In genomic region chr4:140876681-140877080, GRCm38 (mm10) we compare ENCODE assay signal across 26 mouse cellular contexts. TPM values are rescaled to one million over a fixed set of nuclear protein-coding genes. Genes with fewer than 3 reads are reported as not detected.
DNase-seq lines count a peak whose midpoint lies in the region; ATAC-seq and TF ChIP-seq lines count a peak whose summit lies in the region.
"Had no signal": no experiment of that assay in that cellular context is flagged by ENCODE, and none has a peak within 500 bp of the region (broad histone marks: within the 10 kb centered on the region; RNA-seq: fewer than 3 reads in every experiment).

No protein-coding gene starts in this region.

- no peak overlapping the region for H3K4me3 ChIP-seq in forebrain, embryonic 11.5 days (ENCODE audit: low read depth, low read length)
- no peak overlapping the region for H3K4me3 ChIP-seq in forebrain, embryonic 16.5 days (replicated peaks; ENCODE audit: low read length)
- no peak overlapping the region for H3K4me3 ChIP-seq in liver, embryonic 11.5 days (ENCODE audit: low read depth, low read length)
- H3K4me3 ChIP-seq in stomach, postnatal 0 days (ENCODE audit: low read depth, low read length) = no peak overlapping the region
- H3K4me3 ChIP-seq: hindbrain, embryonic 12.5 days; kidney, embryonic 15.5 days; limb, embryonic 13.5 days; lung, embryonic 15.5 days; midbrain, embryonic 10.5 days; neural tube, embryonic 13.5 days had no signal

- peak; percentile 41 for DNase-seq in forebrain, embryonic 11.5 days (ENCODE audit: low spot score)
- DNase-seq in liver = peak; percentile 2
- no peak for DNase-seq in liver, embryonic 11.5 days (ENCODE audit: low spot score)
- DNase-seq in urinary bladder, adult 2 months (ENCODE audit: low spot score) = peak; percentile 13
- no peak for DNase-seq in urinary bladder, postnatal 14 days (ENCODE audit: low spot score)
- peak; percentile 7 for DNase-seq in stomach, postnatal 0 days (ENCODE audit: low spot score)
- no peak for DNase-seq in cerebellum, adult 11-12 months
- DNase-seq: adrenal gland, adult 8-10 months; cerebellum, adult 18-20 months; cerebellum, postnatal 14 days; kidney, postnatal 4 days; thymus, adult 18-20 months; thymus, postnatal 25 days had no signal

- no peaks in the 10 kb centered on the region for H3K36me3 ChIP-seq in forebrain, embryonic 11.5 days (ENCODE audit: control insufficient read depth, insufficient read depth, low read length)
- H3K36me3 ChIP-seq in forebrain, embryonic 16.5 days (ENCODE audit: control insufficient read depth, insufficient read depth) = no peaks in the 10 kb centered on the region
- no peaks in the 10 kb centered on the region for H3K36me3 ChIP-seq in liver, embryonic 11.5 days (ENCODE audit: control insufficient read depth, insufficient read depth, low read length)
- H3K36me3 ChIP-seq in stomach, postnatal 0 days (ENCODE audit: control insufficient read depth, insufficient read depth, low read length) = no peaks in the 10 kb centered on the region
- H3K36me3 ChIP-seq: hindbrain, embryonic 12.5 days; kidney, embryonic 15.5 days; limb, embryonic 13.5 days; lung, embryonic 15.5 days; midbrain, embryonic 10.5 days; neural tube, embryonic 13.5 days had no signal

- no peaks in the 10 kb centered on the region for H3K4me1 ChIP-seq in forebrain, embryonic 11.5 days (replicated peaks; ENCODE audit: control insufficient read depth, insufficient read depth, low read length)
- no peaks in the 10 kb centered on the region for H3K4me1 ChIP-seq in forebrain, embryonic 16.5 days (replicated peaks; ENCODE audit: control insufficient read depth, insufficient read depth, low read length)
- no peaks in the 10 kb centered on the region for H3K4me1 ChIP-seq in liver, embryonic 11.5 days (replicated peaks; ENCODE audit: control insufficient read depth, insufficient read depth, low read length)
- no peaks in the 10 kb centered on the region for H3K4me1 ChIP-seq in stomach, postnatal 0 days (replicated peaks; ENCODE audit: control insufficient read depth, insufficient read depth)
- H3K4me1 ChIP-seq: kidney, embryonic 15.5 days; lung, embryonic 15.5 days had no signal

- WGBS in forebrain, embryonic 11.5 days = 72% methylated on average over 6 of the region's 6 CpGs
- WGBS in forebrain, embryonic 16.5 days = 77% methylated on average over 6 of the region's 6 CpGs
- WGBS in liver, embryonic 11.5 days = 45% methylated on average over 6 of the region's 6 CpGs
- WGBS in stomach, postnatal 0 days = 38% methylated on average over 6 of the region's 6 CpGs

- no peaks in the 10 kb centered on the region for H3K9me3 ChIP-seq in forebrain, embryonic 11.5 days (ENCODE audit: control insufficient read depth, low read length)
- peaks cover 3% of the 10 kb centered on the region; the same call in 1 of the 2 replicates for H3K9me3 ChIP-seq in forebrain, embryonic 16.5 days (ENCODE audit: control insufficient read depth, low read length)
- H3K9me3 ChIP-seq in liver, embryonic 11.5 days (ENCODE audit: control insufficient read depth, low read length) = no peaks in the 10 kb centered on the region
- no peaks in the 10 kb centered on the region for H3K9me3 ChIP-seq in stomach, postnatal 0 days (ENCODE audit: control insufficient read depth, low read length)
- H3K9me3 ChIP-seq: kidney, embryonic 15.5 days; lung, embryonic 15.5 days had no signal

- no peak overlapping the region for H3K4me2 ChIP-seq in forebrain, embryonic 11.5 days (ENCODE audit: low read depth, low read length, severe bottlenecking)
- no peak overlapping the region for H3K4me2 ChIP-seq in forebrain, embryonic 16.5 days (ENCODE audit: low read length)
- H3K4me2 ChIP-seq in liver, embryonic 11.5 days = no peak overlapping the region
- no peak overlapping the region for H3K4me2 ChIP-seq in stomach, postnatal 0 days (replicated peaks; ENCODE audit: low read depth)
- H3K4me2 ChIP-seq: hindbrain, embryonic 12.5 days; kidney, embryonic 15.5 days; limb, embryonic 13.5 days; lung, embryonic 15.5 days; neural tube, embryonic 13.5 days had no signal

- no peak overlapping the region for H3K9ac ChIP-seq in forebrain, embryonic 11.5 days (ENCODE audit: low read length)
- H3K9ac ChIP-seq in forebrain, embryonic 16.5 days (replicated peaks; ENCODE audit: low read depth, low read length) = no peak overlapping the region
- H3K9ac ChIP-seq in liver, embryonic 11.5 days (ENCODE audit: low read depth, low read length) = no peak overlapping the region
- no peak overlapping the region for H3K9ac ChIP-seq in stomach, postnatal 0 days (ENCODE audit: low read length)
- H3K9ac ChIP-seq: hindbrain, embryonic 12.5 days; kidney, embryonic 15.5 days; limb, embryonic 13.5 days; liver, embryonic 14.5 days; lung, embryonic 15.5 days; neural tube, embryonic 13.5 days had no signal

- ATAC-seq in forebrain, embryonic 11.5 days (replicated peaks; ENCODE audit: low FRiP score) = no peak
- ATAC-seq in forebrain, embryonic 16.5 days = no peak
- no peak for ATAC-seq in liver, embryonic 11.5 days (replicated peaks; ENCODE audit: low FRiP score)
- no peak for ATAC-seq in stomach, postnatal 0 days (ENCODE audit: low FRiP score, low TSS enrichment)
- ATAC-seq: CD4-positive, CD25-positive, alpha-beta regulatory T cell, adult 4 months; forebrain, embryonic 14.5 days; intestine, postnatal 0 days had no signal

- no peak for TF ChIP-seq CTCF in stomach, postnatal 0 days (IDR thresholded peaks at IDR 0.05; ENCODE audit: low read depth)

- H3K27me3 ChIP-seq in forebrain, embryonic 11.5 days (ENCODE audit: control insufficient read depth, insufficient read depth, low read length) = no peaks in the 10 kb centered on the region
- H3K27me3 ChIP-seq in forebrain, embryonic 16.5 days (replicated peaks; ENCODE audit: control insufficient read depth, insufficient read depth, low read length) = no peaks in the 10 kb centered on the region
- no peaks in the 10 kb centered on the region; the same call in 1 of the 2 replicates for H3K27me3 ChIP-seq in liver, embryonic 11.5 days (replicated peaks; ENCODE audit: control insufficient read depth, insufficient read depth, low read length)
- H3K27me3 ChIP-seq in stomach, postnatal 0 days (ENCODE audit: control insufficient read depth, insufficient read depth, low read length) = no peaks in the 10 kb centered on the region
- H3K27me3 ChIP-seq: hindbrain, embryonic 12.5 days; limb, embryonic 13.5 days; lung, embryonic 15.5 days; neural tube, embryonic 13.5 days had no signal

- no peak overlapping the region for H3K27ac ChIP-seq in forebrain, embryonic 11.5 days (ENCODE audit: low read depth, low read length)
- no peak overlapping the region for H3K27ac ChIP-seq in forebrain, embryonic 16.5 days (ENCODE audit: low read length)
- no peak overlapping the region for H3K27ac ChIP-seq in liver, embryonic 11.5 days (ENCODE audit: low read depth, low read length)
- H3K27ac ChIP-seq in stomach, postnatal 0 days (replicated peaks) = no peak overlapping the region
- H3K27ac ChIP-seq: hindbrain, embryonic 12.5 days; kidney, embryonic 15.5 days; limb, embryonic 13.5 days; liver, embryonic 14.5 days; lung, embryonic 15.5 days; neural tube, embryonic 13.5 days had no signal

- no peak for TF ChIP-seq EP300 in stomach, postnatal 0 days (optimal IDR thresholded peaks at IDR 0.05)

RNA-seq across cellular contexts. Expression of gene Padi2, which starts 29.5 kb away (rescaled TPM):
- polyA plus RNA-seq in forebrain, embryonic 11.5 days (2014; fragmentation: Nextera tagmentation; extraction: Ambion mirVana) = 0.23 and 1.3 TPM in 2 replicates
- 0.88 and 1.0 TPM in 2 replicates for polyA plus RNA-seq in forebrain, embryonic 16.5 days (2015; fragmentation: Nextera tagmentation; extraction: Ambion mirVana)
- 2.4 and 2.8 TPM in 2 replicates for polyA plus RNA-seq in liver, embryonic 11.5 days (2014; fragmentation: Nextera tagmentation; extraction: Ambion mirVana)
- polyA plus RNA-seq in urinary bladder, adult 2 months (2012; rRNA removed) = 1.7 and 1.8 TPM in 2 replicates
- polyA plus RNA-seq in stomach, postnatal 0 days (2015; fragmentation: Nextera tagmentation; extraction: Ambion mirVana) = 0.64 and 0.69 TPM in 2 replicates

RNA-seq across cellular contexts. Expression of gene Padi1, which starts 31.1 kb away (rescaled TPM):
- 0.12 TPM in 1 of 2 replicates, not detected in the other for polyA plus RNA-seq in forebrain, embryonic 11.5 days (2014; fragmentation: Nextera tagmentation; extraction: Ambion mirVana)
- polyA plus RNA-seq in forebrain, embryonic 16.5 days (2015; fragmentation: Nextera tagmentation; extraction: Ambion mirVana) = not detected in 2 replicates
- polyA plus RNA-seq in liver, embryonic 11.5 days (2014; fragmentation: Nextera tagmentation; extraction: Ambion mirVana) = 0.06 and 0.11 TPM in 2 replicates
- polyA plus RNA-seq in urinary bladder, adult 2 months (2012; rRNA removed) = 1.0 and 1.2 TPM in 2 replicates
- 1.3 and 2.1 TPM in 2 replicates for polyA plus RNA-seq in stomach, postnatal 0 days (2015; fragmentation: Nextera tagmentation; extraction: Ambion mirVana)
- polyA plus RNA-seq: forebrain, embryonic 14.5 days; midbrain, postnatal 0 days; small intestine, adult 2 months had no signal

Comparison
In these comparisons a context has a peak if more than half of its experiments do, and no peak if none do; other contexts are left out.
1. DNase-seq: peak in forebrain, embryonic 11.5 days (single experiment), liver (single experiment), urinary bladder, adult 2 months (single experiment) and stomach, postnatal 0 days (single experiment); none in liver, embryonic 11.5 days (single experiment), urinary bladder, postnatal 14 days (single experiment) and cerebellum, adult 11-12 months (single experiment).